Mouse (Mus musculus): Measurements from ENCODE around the gene Kat6b. TPM values are rescaled to one million over a fixed set of nuclear protein-coding genes. Genes with fewer than 3 reads are reported as not detected.

The Kat6b gene
- polyA plus RNA-seq, 1 experiment: 3.9 TPM

DNA sequence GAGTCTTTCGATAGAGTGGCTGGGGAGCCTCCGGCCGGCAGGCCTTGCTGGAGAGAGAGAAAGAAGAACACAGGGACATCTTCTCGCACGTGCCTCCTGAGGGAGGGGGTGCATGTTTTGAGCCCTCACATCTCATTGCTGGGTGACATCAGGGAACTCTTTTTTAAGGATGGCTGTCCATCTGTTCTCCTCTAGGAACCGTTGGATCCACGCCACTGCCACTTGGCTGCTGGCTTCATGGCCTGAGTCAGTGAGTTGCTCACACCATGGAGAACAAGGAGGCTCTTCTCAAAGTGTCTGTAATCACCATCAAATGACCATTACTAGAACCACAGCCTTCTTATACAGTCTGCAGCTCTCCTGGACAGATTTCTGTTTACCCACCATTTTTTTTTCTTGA, 108.4 kb downstream of the Kat6b start:
- Histone ChIP-seq H3K79me2 (ENCODE audit: control insufficient read depth, insufficient read depth) (no peaks in the 10 kb centered on the region), H3K36me3 (ENCODE audit: control insufficient read depth, insufficient read depth) (no peaks in the 10 kb centered on the region), H3K27me3 (ENCODE audit: control insufficient read depth, insufficient read depth, insufficient read length) (no peaks in the 10 kb centered on the region), H3K4me3 (no peak overlapping the region), H3K4me2 (ENCODE audit: low read depth) (no peak overlapping the region), H3ac (ENCODE audit: control insufficient read depth, insufficient read length) (no peak overlapping the region)
- no peak for TF ChIP-seq SRF (IDR thresholded peaks at IDR 0.05; ENCODE audit: control insufficient read depth, insufficient read length, low read depth)

DNA sequence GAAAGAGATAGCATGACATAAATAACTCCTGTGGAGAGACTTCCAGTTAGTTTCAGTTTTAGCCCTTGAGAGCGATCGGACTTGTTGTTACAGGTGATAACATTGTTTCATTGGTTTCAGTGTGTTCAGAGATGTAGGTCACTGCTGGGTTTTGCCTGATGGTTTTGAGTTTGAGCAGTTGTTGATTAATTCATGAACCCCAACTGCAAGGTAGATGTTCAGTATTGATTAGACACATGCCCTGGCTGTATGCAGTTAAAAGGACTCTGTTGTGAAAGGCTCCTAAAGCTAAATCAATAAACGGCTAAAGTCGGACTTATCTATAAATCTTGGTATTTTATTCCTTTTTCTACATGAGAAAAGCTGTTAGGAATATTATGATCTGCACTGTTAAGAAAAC, 109.0 kb downstream of the Kat6b start:
- Histone ChIP-seq H3K27me3 (ENCODE audit: control insufficient read depth, insufficient read depth, insufficient read length) (no peaks in the 10 kb centered on the region), H3K4me2 (ENCODE audit: low read depth) (no peak overlapping the region), H3ac (ENCODE audit: control insufficient read depth, insufficient read length) (no peak overlapping the region), H3K79me2 (ENCODE audit: control insufficient read depth, insufficient read depth) (no peaks in the 10 kb centered on the region), H3K4me3 (no peak overlapping the region), H3K36me3 (ENCODE audit: control insufficient read depth, insufficient read depth) (no peaks in the 10 kb centered on the region)
- TF ChIP-seq CEBPB (IDR thresholded peaks at IDR 0.05; ENCODE audit: insufficient read depth, poor library complexity, severe bottlenecking) (no peak), E2F4 (IDR thresholded peaks at IDR 0.05; ENCODE audit: insufficient read depth) (no peak), MYOD1 (IDR thresholded peaks at IDR 0.05; ENCODE audit: control insufficient read depth in 1 of 3, insufficient read length in 2 of 3, low read depth in 2 of 3) (no peak), MAX (IDR thresholded peaks at IDR 0.05; ENCODE audit: low read depth) (no peak), POLR2A (IDR thresholded peaks at IDR 0.05; ENCODE audit: insufficient read length, low read depth) (no peak), TCF3 (IDR thresholded peaks at IDR 0.05; ENCODE audit: insufficient read length, low read depth) (no peak), TCF12 (IDR thresholded peaks at IDR 0.05; ENCODE audit: insufficient read depth, poor library complexity, severe bottlenecking) (no peak), SRF (IDR thresholded peaks at IDR 0.05; ENCODE audit: control insufficient read depth, insufficient read length, low read depth) (no peak), USF1 (IDR thresholded peaks at IDR 0.05; ENCODE audit: low read depth) (no peak)

DNA sequence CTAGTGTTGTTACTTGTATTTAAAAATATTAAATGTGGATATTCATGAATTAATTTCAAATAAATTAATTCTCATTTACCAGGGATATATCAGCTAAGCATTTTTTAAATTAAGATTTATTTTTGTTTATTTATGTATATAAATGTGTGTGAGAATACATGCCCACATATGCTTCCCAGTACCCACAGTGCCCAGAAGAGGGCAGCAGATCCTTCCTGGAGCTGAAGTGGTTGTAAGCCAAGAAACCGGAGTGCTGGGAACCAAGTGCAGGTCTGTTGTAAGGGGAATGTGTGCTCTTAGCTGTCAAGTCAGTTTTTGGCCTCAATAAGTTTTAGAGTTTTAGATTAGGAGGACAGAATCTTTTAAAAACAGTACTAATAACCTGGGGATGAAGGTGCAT, 110.9 kb downstream of the Kat6b start:
- Histone ChIP-seq H3K36me3 (ENCODE audit: control insufficient read depth, insufficient read depth) (no peaks in the 10 kb centered on the region), H3K4me2 (ENCODE audit: low read depth) (no peak overlapping the region)
- TF ChIP-seq CEBPB (IDR thresholded peaks at IDR 0.05; ENCODE audit: insufficient read depth, poor library complexity, severe bottlenecking): no peak
- TF ChIP-seq MYOG (IDR thresholded peaks at IDR 0.05; ENCODE audit: control insufficient read depth in 1 of 3, insufficient read depth in 1 of 3, insufficient read length in 2 of 3, low read depth in 2 of 3): no peak
- no peak for TF ChIP-seq MAX (IDR thresholded peaks at IDR 0.05; ENCODE audit: low read depth)
- no peak for TF ChIP-seq POLR2AphosphoS2 (IDR thresholded peaks at IDR 0.05; ENCODE audit: insufficient read length, low read depth)
- TF ChIP-seq TCF3 (IDR thresholded peaks at IDR 0.05; ENCODE audit: insufficient read length, low read depth): no peak
- no peak for TF ChIP-seq MYOD1 (IDR thresholded peaks at IDR 0.05; ENCODE audit: control insufficient read depth in 1 of 3, insufficient read length in 2 of 3, low read depth in 2 of 3)
- no peak for TF ChIP-seq TCF12 (IDR thresholded peaks at IDR 0.05; ENCODE audit: insufficient read depth, poor library complexity, severe bottlenecking)
- TF ChIP-seq SRF (IDR thresholded peaks at IDR 0.05; ENCODE audit: control insufficient read depth, insufficient read length, low read depth): no peak
- TF ChIP-seq E2F4 (IDR thresholded peaks at IDR 0.05; ENCODE audit: insufficient read depth): no peak
- TF ChIP-seq REST (IDR thresholded peaks at IDR 0.05; ENCODE audit: insufficient read depth, insufficient read length): no peak
- no peak for TF ChIP-seq POLR2A (IDR thresholded peaks at IDR 0.05; ENCODE audit: insufficient read length, low read depth)
- no peak for TF ChIP-seq USF1 (IDR thresholded peaks at IDR 0.05; ENCODE audit: low read depth)

GRCm38 (mm10) chr14:21592985-21593750, 111.9 kb downstream of the Kat6b start:
- Histone ChIP-seq H3ac (ENCODE audit: control insufficient read depth, insufficient read length) (no peak overlapping the region), H3K4me3 (no peak overlapping the region), H3K79me2 (ENCODE audit: control insufficient read depth, insufficient read depth) (no peaks in the 10 kb centered on the region), H3K36me3 (ENCODE audit: control insufficient read depth, insufficient read depth) (no peaks in the 10 kb centered on the region), H3K27me3 (ENCODE audit: control insufficient read depth, insufficient read depth, insufficient read length) (no peaks in the 10 kb centered on the region), H3K4me2 (ENCODE audit: low read depth) (no peak overlapping the region)
- TF ChIP-seq TCF3 (IDR thresholded peaks at IDR 0.05; ENCODE audit: insufficient read length, low read depth) (no peak), CEBPB (IDR thresholded peaks at IDR 0.05; ENCODE audit: insufficient read depth, poor library complexity, severe bottlenecking) (peak; percentile 58)

More for the DNA sequence above, 110.9 kb downstream of the Kat6b start:
- H3K27me3 ChIP-seq (ENCODE audit: control insufficient read depth, insufficient read depth, insufficient read length): no peaks in the 10 kb centered on the region
- H3ac ChIP-seq (ENCODE audit: control insufficient read depth, insufficient read length): no peak overlapping the region
- no peak overlapping the region for H3K4me3 ChIP-seq
- H3K79me2 ChIP-seq (ENCODE audit: control insufficient read depth, insufficient read depth): no peaks in the 10 kb centered on the region

DNA sequence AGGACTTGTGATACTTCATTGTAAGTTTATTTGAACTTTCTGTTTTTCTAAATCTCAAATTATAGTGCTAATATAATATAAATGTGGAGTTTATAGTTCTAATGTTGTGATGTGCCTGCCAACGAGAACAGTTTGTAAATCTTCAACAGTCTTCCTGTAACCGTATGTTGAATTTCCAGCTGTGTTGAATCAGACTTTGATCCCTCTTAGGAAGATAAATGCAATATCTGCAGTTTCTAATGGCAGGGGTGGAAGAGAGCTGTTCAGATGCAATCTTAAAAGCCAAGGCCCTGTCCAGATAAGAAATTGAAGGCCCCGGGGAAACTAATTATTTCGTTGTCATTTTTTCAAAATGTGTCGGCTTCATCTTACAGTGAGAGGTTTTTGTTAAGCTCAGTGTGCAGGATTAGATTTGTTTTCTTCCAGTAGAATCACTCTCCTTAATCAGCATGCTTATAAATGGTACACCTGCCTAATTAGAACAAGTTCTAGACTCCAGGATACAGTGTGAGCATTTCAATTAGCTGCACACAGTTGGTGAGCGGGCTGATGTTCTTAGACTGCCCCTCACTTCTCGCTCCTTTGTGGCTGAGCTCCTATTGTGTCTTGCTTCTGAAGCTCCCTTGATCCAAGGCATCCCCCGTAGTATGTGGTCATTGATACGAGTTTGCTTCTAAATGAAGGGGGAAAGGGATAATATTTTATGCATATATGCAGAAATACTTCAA, 118.4 kb downstream of the Kat6b start:
- no peaks in the 10 kb centered on the region for H3K79me2 ChIP-seq (ENCODE audit: control insufficient read depth, insufficient read depth)
- H3K4me3 ChIP-seq: no peak overlapping the region
- TF ChIP-seq TCF3 (IDR thresholded peaks at IDR 0.05; ENCODE audit: insufficient read length, low read depth) (no peak), MAX (IDR thresholded peaks at IDR 0.05; ENCODE audit: low read depth) (no peak), MYOD1 (IDR thresholded peaks at IDR 0.05; ENCODE audit: control insufficient read depth in 1 of 3, insufficient read length in 2 of 3, low read depth in 2 of 3) (no peak), TCF12 (IDR thresholded peaks at IDR 0.05; ENCODE audit: insufficient read depth, poor library complexity, severe bottlenecking) (no peak), POLR2AphosphoS2 (IDR thresholded peaks at IDR 0.05; ENCODE audit: insufficient read length, low read depth) (no peak), CEBPB (IDR thresholded peaks at IDR 0.05; ENCODE audit: insufficient read depth, poor library complexity, severe bottlenecking) (no peak), USF1 (IDR thresholded peaks at IDR 0.05; ENCODE audit: low read depth) (no peak), POLR2A (IDR thresholded peaks at IDR 0.05; ENCODE audit: insufficient read length, low read depth) (no peak), E2F4 (IDR thresholded peaks at IDR 0.05; ENCODE audit: insufficient read depth) (no peak), MYOG (IDR thresholded peaks at IDR 0.05; ENCODE audit: control insufficient read depth in 1 of 3, insufficient read depth in 1 of 3, insufficient read length in 2 of 3, low read depth in 2 of 3) (no peak), REST (IDR thresholded peaks at IDR 0.05; ENCODE audit: insufficient read depth, insufficient read length) (no peak), SRF (IDR thresholded peaks at IDR 0.05; ENCODE audit: control insufficient read depth, insufficient read length, low read depth) (no peak)
- no peaks in the 10 kb centered on the region for H3K36me3 ChIP-seq (ENCODE audit: control insufficient read depth, insufficient read depth)
- no peaks in the 10 kb centered on the region for H3K27me3 ChIP-seq (ENCODE audit: control insufficient read depth, insufficient read depth, insufficient read length)
- no peak overlapping the region for H3K4me2 ChIP-seq (ENCODE audit: low read depth)
- no peak overlapping the region for H3ac ChIP-seq (ENCODE audit: control insufficient read depth, insufficient read length)

Measured in myocyte (in vitro differentiated cells).